Mouse (Mus musculus) embryonic facial prominence, embryonic 14.5 days (tissue): ENCODE data around the gene Ndufs2. TPM values are rescaled to one million over a fixed set of nuclear protein-coding genes. Genes with fewer than 3 reads are reported as not detected.
A peak's percentile ranks its signal among the peaks of the same experiment; 100 is the strongest.

ENCODE experiments used
- ATAC-seq: fragments of 200-750 bp; cut with Nextera tagmentation; 2 replicates; pipeline ENCODE4 v1.8.0; 2017; ENCODE audit warnings: low read depth, moderate number of reproducible peaks, moderate TSS enrichment
- DNase-seq: peaks from one replicate; pipeline ENCODE4 v3.0.0-alpha.2; 2015; ENCODE audit warnings: low spot score
- H3K27ac ChIP-seq: fragments of 300-500 bp; sonication (generic); replicated peaks from 2 replicates; pipeline ENCODE4 v1.5.1; 2014; ENCODE audit warnings: low read depth, mild to moderate bottlenecking, low read length, moderate library complexity
- H3K27me3 ChIP-seq: fragments of 300-500 bp; sonication (generic); replicated peaks from 2 replicates; pipeline ENCODE4 v1.6.1; 2014; ENCODE audit warnings: low read length; ENCODE audit not compliant: control insufficient read depth, insufficient read depth
- H3K36me3 ChIP-seq: fragments of 300-500 bp; sonication (generic); 2 replicates; pipeline ENCODE4 v1.6.1; 2014; ENCODE audit warnings: low read length, mixed read lengths; ENCODE audit not compliant: control insufficient read depth, insufficient read depth
- H3K4me1 ChIP-seq: fragments of 300-500 bp; sonication (generic); 2 replicates; pipeline ENCODE4 v1.6.1; 2014; ENCODE audit warnings: antibody characterized with exemption, low read length; ENCODE audit not compliant: control insufficient read depth, insufficient read depth
- H3K4me2 ChIP-seq: fragments of 300-500 bp; sonication (generic); 2 replicates; pipeline ENCODE4 v1.6.1; 2014; ENCODE audit warnings: low read depth, mild to moderate bottlenecking, low read length, moderate library complexity, mixed read lengths
- H3K4me3 ChIP-seq: fragments of 300-500 bp; sonication (generic); 2 replicates; pipeline ENCODE4 v1.5.1; 2014; ENCODE audit warnings: low read depth, mild to moderate bottlenecking, low read length
- H3K9ac ChIP-seq: fragments of 300-500 bp; sonication (generic); 2 replicates; pipeline ENCODE4 v1.6.1; 2014; ENCODE audit warnings: low read depth, mild to moderate bottlenecking, low read length, moderate library complexity, mixed read lengths
- H3K9me3 ChIP-seq: fragments of 300-500 bp; sonication (generic); 2 replicates; pipeline ENCODE4 v1.6.1; 2016; ENCODE audit warnings: low read length; ENCODE audit not compliant: control insufficient read depth
- WGBS: fragments of 180-500 bp; shearing (Covaris S2); extraction: QIAGEN DNeasy Blood & Tissue Kit; methylation state at CpG from one replicate; pipeline ENCODE4 v1.1.7; 2014; 5-methylcytosine and 5-hydroxymethylcytosine counted together
- polyA plus RNA-seq: library from polyadenylated mRNA; unstranded; fragments of >200 nt; fragmentation: Nextera tagmentation; extraction: Ambion mirVana; gene quantifications from 2 replicates; pipeline ENCODE4 v1.2.1, GENCODE M21; 2014

The Ndufs2 gene
- polyA plus RNA-seq, 1 experiment from 2014 or later = 246 TPM

DNA sequence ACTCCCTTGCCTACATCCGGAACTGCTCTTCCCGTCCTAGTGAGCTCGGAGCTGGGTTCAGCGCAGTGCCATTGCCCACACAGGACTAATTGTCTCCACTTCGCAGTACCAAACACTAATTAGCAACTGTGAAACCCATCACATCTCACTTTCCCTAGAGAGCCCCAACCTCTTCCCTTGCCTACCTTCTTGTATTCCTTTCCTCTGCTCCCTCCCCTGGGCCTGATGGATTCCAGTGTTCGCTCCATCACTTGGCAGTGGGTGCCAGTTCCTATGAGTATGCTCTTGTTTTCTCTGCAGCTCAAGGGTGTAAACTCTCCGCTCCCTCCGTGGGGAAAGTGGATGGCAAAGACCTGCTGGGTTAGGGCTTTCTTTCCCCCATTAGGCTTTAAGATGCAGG, 65.5 kb downstream of the Ndufs2 start:
- Histone ChIP-seq H3K9ac (no peak overlapping the region), H3K27ac (no peak overlapping the region), H3K4me2 (no peak overlapping the region), H3K27me3 (no peaks in the 10 kb centered on the region; the same call in 1 of the 2 replicates), H3K9me3 (no peaks in the 10 kb centered on the region), H3K4me3 (no peak overlapping the region), H3K36me3 (no peaks in the 10 kb centered on the region), H3K4me1 (peaks cover 16% of the 10 kb centered on the region; the same call in 1 of the 2 replicates)
- ATAC-seq (peak; percentile 17; the same call in 1 of the 2 replicates), DNase-seq (peak; percentile 16)
- WGBS = 60% methylated on average over 8 of the region's 8 CpGs

Other genes with a start within 250 kb of the Ndufs2 start
- 0.81 and 0.92 TPM in 2 replicates for gene Fcgr4, start 232.5 kb downstream of the Ndufs2 start, polyA plus RNA-seq
- 20.5 and 25.0 TPM in 2 replicates for gene Fcgr3, start 186.5 kb downstream of the Ndufs2 start, polyA plus RNA-seq
- 4.4 and 12.3 TPM in 2 replicates for gene Cfap126, start 137.5 kb downstream of the Ndufs2 start, polyA plus RNA-seq
- 276 and 291 TPM in 2 replicates for gene Sdhc, start 100.8 kb downstream of the Ndufs2 start, polyA plus RNA-seq
- gene Mpz, start 100.7 kb downstream of the Ndufs2 start, polyA plus RNA-seq = 9.6 and 11.2 TPM in 2 replicates
- 11.3 and 14.7 TPM in 2 replicates for gene Pcp4l1, start 55.1 kb downstream of the Ndufs2 start, polyA plus RNA-seq
- gene Nr1i3, start 37.4 kb downstream of the Ndufs2 start, polyA plus RNA-seq = 0.15 and 0.17 TPM in 2 replicates
- 25.4 and 28.7 TPM in 2 replicates for gene Tomm40l, start 28.9 kb downstream of the Ndufs2 start, polyA plus RNA-seq
- gene Apoa2, start 26.3 kb downstream of the Ndufs2 start, polyA plus RNA-seq = 1.9 TPM in 2 replicates
- gene Fcer1g, start 17.0 kb downstream of the Ndufs2 start, polyA plus RNA-seq = 92.7 and 100 TPM in 2 replicates
- 11.7 and 13.1 TPM in 2 replicates for gene Adamts4, start 967 bp downstream of the Ndufs2 start, polyA plus RNA-seq
- gene B4galt3, start 18.9 kb upstream of the Ndufs2 start, polyA plus RNA-seq = 60.2 and 64.0 TPM in 2 replicates
- gene Ppox, start 29.8 kb upstream of the Ndufs2 start, polyA plus RNA-seq = 44.3 and 53.0 TPM in 2 replicates
- gene Usp21, start 36.6 kb upstream of the Ndufs2 start, polyA plus RNA-seq = 64.2 and 74.3 TPM in 2 replicates
- 110 and 117 TPM in 2 replicates for gene Ufc1, start 43.6 kb upstream of the Ndufs2 start, polyA plus RNA-seq
- 46.0 and 52.1 TPM in 2 replicates for gene Dedd, start 77.8 kb upstream of the Ndufs2 start, polyA plus RNA-seq
- 28.8 and 29.7 TPM in 2 replicates for gene Nit1, start 94.3 kb upstream of the Ndufs2 start, polyA plus RNA-seq
- gene Pfdn2, start 94.3 kb upstream of the Ndufs2 start, polyA plus RNA-seq = 49.1 and 49.5 TPM in 2 replicates
- gene Klhdc9, start 109.4 kb upstream of the Ndufs2 start, polyA plus RNA-seq = 2.2 and 3.0 TPM in 2 replicates
- 7.7 and 10.7 TPM in 2 replicates for gene Nectin4, start 118.7 kb upstream of the Ndufs2 start, polyA plus RNA-seq
- 1.9 and 2.0 TPM in 2 replicates for gene Arhgap30, start 137.6 kb upstream of the Ndufs2 start, polyA plus RNA-seq
- gene Usf1, start 159.9 kb upstream of the Ndufs2 start, polyA plus RNA-seq = 68.9 and 84.9 TPM in 2 replicates
- 2.0 and 3.6 TPM in 2 replicates for gene Tstd1, start 167.5 kb upstream of the Ndufs2 start, polyA plus RNA-seq
- gene F11r, start 186.1 kb upstream of the Ndufs2 start, polyA plus RNA-seq = 27.0 and 29.5 TPM in 2 replicates